Mouse (Mus musculus) CH12.LX (cell line): ENCODE results near the gene Mark2. TPM values are rescaled to one million over a fixed set of nuclear protein-coding genes. Genes with fewer than 3 reads are reported as not detected.
"Not testable (repeated sequence)": the region's sequence is repeated elsewhere in the genome, so short reads cannot be mapped to it uniquely, and the experiment has no call there.

Experiments
- DNase-seq: peaks from one replicate; pipeline ENCODE4 v3.0.0-alpha.2; 2013; ENCODE audit errors: extremely low read depth
- H3K27ac ChIP-seq: 2 replicates; pipeline ENCODE4 v1.5.1; 2012; ENCODE audit warnings: low read depth, mild to moderate bottlenecking, control low read depth, moderate library complexity; ENCODE audit not compliant: insufficient read depth
- H3K27me3 ChIP-seq: replicated peaks from 2 replicates; pipeline ENCODE3; 2012; ENCODE audit warnings: inconsistent platforms
- H3K36me3 ChIP-seq, 2 experiments: replicated peaks in 1 of 2; 2 replicates each; pipeline versions ENCODE3 to v1.6.1; 2012; ENCODE audit warnings: inconsistent platforms in 1 of 2, low read length in 1 of 2, mild to moderate bottlenecking in 1 of 2, mixed read lengths in 1 of 2, moderate library complexity in 1 of 2; ENCODE audit not compliant: control insufficient read depth in 1 of 2, insufficient read depth in 1 of 2
- H3K4me1 ChIP-seq, 2 experiments: 2 replicates each; pipeline ENCODE4 v1.6.1; 2012; ENCODE audit warnings: inconsistent platforms in 1 of 2, moderate library complexity in 1 of 2; ENCODE audit not compliant: insufficient read depth in 2 of 2, control insufficient read depth in 1 of 2
- H3K4me2 ChIP-seq: 2 replicates; pipeline ENCODE4 v1.6.1; 2012; ENCODE audit warnings: low read depth, mild to moderate bottlenecking, control low read depth; ENCODE audit not compliant: poor library complexity, insufficient read depth, severe bottlenecking
- H3K4me3 ChIP-seq, 3 experiments: fragments of 150-350 bp in 1 of 3; sonication (generic) in 1 of 3; replicated peaks in 1 of 3; 2 replicates each; pipeline versions ENCODE3 to v1.5.1; 2011 to 2012; ENCODE audit warnings: low read depth in 2 of 3, low read length in 2 of 3, mild to moderate bottlenecking in 2 of 3, moderate library complexity in 2 of 3, control low read depth in 1 of 3, improper control_type of control experiment in 1 of 3, inconsistent platforms in 1 of 3, mixed read lengths in 1 of 3; ENCODE audit not compliant: poor library complexity in 1 of 3
- H3K79me2 ChIP-seq: replicated peaks from 2 replicates; pipeline ENCODE4 v1.6.1; 2012; ENCODE audit warnings: mild to moderate bottlenecking, moderate library complexity; ENCODE audit not compliant: control insufficient read depth, poor library complexity, insufficient read depth, severe bottlenecking; ENCODE audit errors: extremely low read depth
- H3K9ac ChIP-seq: 2 replicates; pipeline ENCODE4 v1.6.1; 2012; ENCODE audit warnings: low read depth, mild to moderate bottlenecking, control low read depth, moderate library complexity; ENCODE audit not compliant: insufficient read depth
- H3K9me3 ChIP-seq: replicated peaks from 2 replicates; pipeline ENCODE3; 2012; ENCODE audit warnings: low read length, inconsistent platforms, mixed read lengths
- CTCF ChIP-seq, 2 experiments: IDR thresholded peaks in 1 of 2; conservative IDR thresholded peaks in 1 of 2; 2 replicates each; pipeline ENCODE4 v1.5.1; 2011 to 2012; ENCODE audit warnings: low read depth in 2 of 2, low read length in 2 of 2, improper control_type of control experiment in 1 of 2, inconsistent platforms in 1 of 2, mild to moderate bottlenecking in 1 of 2, moderate library complexity in 1 of 2
- ETS1 ChIP-seq: conservative IDR thresholded peaks from 2 replicates; pipeline ENCODE4 v1.6.1; 2012; ENCODE audit warnings: low read depth, mild to moderate bottlenecking, inconsistent platforms, low read length, improper control_type of control experiment, moderate library complexity
- MAFK ChIP-seq: IDR thresholded peaks from 2 replicates; pipeline ENCODE4 v1.6.1; 2011; ENCODE audit warnings: low read length, improper control_type of control experiment; ENCODE audit not compliant: insufficient replicate concordance
- POLR2AphosphoS2 ChIP-seq: IDR thresholded peaks from 2 replicates; pipeline ENCODE4 v1.6.1; 2011; ENCODE audit warnings: low read depth, low read length, improper control_type of control experiment
- RAD21 ChIP-seq: IDR thresholded peaks from 2 replicates; pipeline ENCODE4 v1.6.1; 2011; ENCODE audit warnings: low read depth, mild to moderate bottlenecking, low read length, improper control_type of control experiment, moderate library complexity
- RCOR1 ChIP-seq: conservative IDR thresholded peaks from 2 replicates; pipeline ENCODE4 v1.6.1; 2012; ENCODE audit warnings: low read depth, mild to moderate bottlenecking, inconsistent platforms, low read length, improper control_type of control experiment
- SIN3A ChIP-seq: IDR thresholded peaks from 2 replicates; pipeline ENCODE4 v1.6.1; 2012; ENCODE audit warnings: low read length, improper control_type of control experiment, inconsistent platforms
- USF1 ChIP-seq: IDR thresholded peaks from 2 replicates; pipeline ENCODE4 v1.6.1; 2014; ENCODE audit warnings: low read depth, mild to moderate bottlenecking, inconsistent platforms, low read length, improper control_type of control experiment
- ZC3H11A ChIP-seq: IDR thresholded peaks from 2 replicates; pipeline ENCODE4 v1.6.1; 2012; ENCODE audit warnings: low read depth, mild to moderate bottlenecking, inconsistent platforms, low read length, improper control_type of control experiment
- dilution Hi-C: fragments of 300-500 bp; cut with MboI; formaldehyde crosslinking; loops from 2 replicates; pipeline ENCODE4 v1.14.3; 2020; ENCODE audit warnings: low sequenced_read_pairs; ENCODE audit not compliant: extremely low pct_unique_long_range_greater_than_20kb, extremely low pct_ligation_motif_present
- in situ Hi-C: fragments of 300-500 bp; cut with MboI; formaldehyde crosslinking; loops from 3 replicates; pipeline ENCODE4 v1.14.3; 2019; ENCODE audit warnings: low sequenced_read_pairs, low pct_ligation_motif_present, low pct_unique_long_range_greater_than_20kb, mixed read lengths
- polyA plus RNA-seq: library from polyadenylated mRNA; unstranded; fragments of >175 nt; gene quantifications from 2 replicates; pipeline ENCODE4 v1.2.1, GENCODE M21; 2012; ENCODE audit warnings: low read depth; ENCODE audit not compliant: insufficient read length
- total RNA-seq, 2 experiments: library from RNA; depleted of rRNA; stranded (reverse); fragments of 300-350 nt in 1 of 2; fragments of >200 nt in 1 of 2; gene quantifications; 2 replicates each; pipeline ENCODE4 v1.2.3; 2012 to 2014

Gene Mark2
- total and polyA plus RNA-seq, 3 experiments: 8.1 to 34.4 (median 19.0) TPM

- dilution Hi-C loops (no loop called here), in situ Hi-C loops (no loop called here)
- Histone ChIP-seq H3K79me2 (no peaks in the 10 kb centered on the region; the same call in 1 of the 2 replicates), H3K4me2 (no peak overlapping the region), H3K36me3 (peaks cover 30 to 73% of the 10 kb centered on the region in 2 experiments), H3K4me1 (peaks cover 0 to 16% of the 10 kb centered on the region in 2 experiments; a peak in 2 of 4 replicates), H3K27me3 (no peaks in the 10 kb centered on the region), H3K27ac (no peak overlapping the region), H3K9me3 (no peaks in the 10 kb centered on the region), H3K9ac (no peak overlapping the region), H3K4me3 (no peak overlapping the region)
- TF ChIP-seq SIN3A (no peak), RAD21 (no peak), POLR2AphosphoS2 (no peak)
- no peak for DNase-seq
These were observed 32.8 kb upstream of the Mark2 start for GRCm38 (mm10) chr19:7374491-7374890.

- DNase-seq, H3K9ac ChIP-seq, H3K9me3 ChIP-seq, H3K27me3 ChIP-seq, H3K27ac ChIP-seq, H3K79me2 ChIP-seq, H3K4me1 ChIP-seq, dilution Hi-C loops, H3K4me3 ChIP-seq, in situ Hi-C loops, H3K4me2 ChIP-seq: not testable (repeated sequence)
- H3K36me3 ChIP-seq: peaks cover 21 to 68% of the 10 kb centered on the region in 2 experiments
These were observed 27.8 kb upstream of the Mark2 start for GRCm38 (mm10) chr19:7369469-7369868.

- in situ Hi-C loops: no loop called here
- Histone ChIP-seq H3K27me3 (no peaks in the 10 kb centered on the region), H3K9me3 (no peaks in the 10 kb centered on the region), H3K4me3 (no peak overlapping the region), H3K27ac (no peak overlapping the region), H3K9ac (no peak overlapping the region), H3K36me3 (peaks cover 0 to 22% of the 10 kb centered on the region in 2 experiments), H3K4me1 (no peaks in the 10 kb centered on the region), H3K79me2 (no peaks in the 10 kb centered on the region), H3K4me2 (no peak overlapping the region)
- TF ChIP-seq ETS1 (no peak), CTCF (conservative IDR thresholded peaks at IDR 0.05 in 1 of 2, IDR thresholded peaks at IDR 0.05 in 1 of 2; ENCODE audit: low read depth in 2 of 2, low read length in 2 of 2) (no peak), MAFK (no peak), RCOR1 (no peak), USF1 (no peak), ZC3H11A (no peak)
- dilution Hi-C loops: no loop called here
- no peak for DNase-seq
These were observed 12.0 kb upstream of the Mark2 start for GRCm38 (mm10) chr19:7353636-7354035.
